Mouse (Mus musculus) heart, embryonic 14.5 days (tissue): ENCODE measurements around the gene Gm10799. TPM values are rescaled to one million over a fixed set of nuclear protein-coding genes. Genes with fewer than 3 reads are reported as not detected.
"Not testable (repeated sequence)": the region's sequence is repeated elsewhere in the genome, so short reads cannot be mapped to it uniquely, and the experiment has no call there.

Experiments used
- ATAC-seq: fragments of 200-750 bp; cut with Nextera tagmentation; 2 replicates; pipeline ENCODE4 v1.8.0; 2017; ENCODE audit warnings: low read depth, moderate TSS enrichment; ENCODE audit not compliant: insufficient number of reproducible peaks, insufficient read depth, low FRiP score
- H3K27ac ChIP-seq, 2 experiments: fragments of 200-500 bp in 1 of 2; fragments of 300-500 bp in 1 of 2; sonication (generic) in 1 of 2; replicated peaks in 1 of 2; 2 replicates each; pipeline ENCODE4 v1.5.1; 2012 to 2014; ENCODE audit warnings: low read depth in 2 of 2, low read length in 2 of 2, control low read depth in 1 of 2, mild to moderate bottlenecking in 1 of 2, mixed read lengths in 1 of 2; ENCODE audit not compliant: control insufficient read depth in 1 of 2, insufficient read depth in 1 of 2
- H3K27me3 ChIP-seq: fragments of 300-500 bp; sonication (generic); 2 replicates; pipeline ENCODE4 v1.6.1; 2014; ENCODE audit warnings: mild to moderate bottlenecking, low read length, control low read depth; ENCODE audit not compliant: control insufficient read depth, insufficient read depth
- H3K36me3 ChIP-seq: fragments of 300-500 bp; sonication (generic); 2 replicates; pipeline ENCODE4 v1.6.1; 2014; ENCODE audit warnings: mild to moderate bottlenecking, control low read depth, low read length, mixed read lengths; ENCODE audit not compliant: control insufficient read depth, insufficient read depth
- H3K4me1 ChIP-seq, 2 experiments: fragments of 200-500 bp in 1 of 2; fragments of 300-500 bp in 1 of 2; sonication (generic) in 1 of 2; 2 replicates each; pipeline ENCODE4 v1.6.1; 2012 to 2014; ENCODE audit warnings: low read length in 2 of 2, control low read depth in 1 of 2, mixed read lengths in 1 of 2; ENCODE audit not compliant: control insufficient read depth in 2 of 2, insufficient read depth in 2 of 2
- H3K4me2 ChIP-seq: fragments of 300-500 bp; sonication (generic); 2 replicates; pipeline ENCODE4 v1.6.1; 2014; ENCODE audit warnings: mild to moderate bottlenecking, low read length
- H3K4me3 ChIP-seq, 2 experiments: fragments of 200-500 bp in 1 of 2; fragments of 300-500 bp in 1 of 2; sonication (generic) in 1 of 2; 2 replicates each; pipeline ENCODE4 v1.5.1; 2012 to 2014; ENCODE audit warnings: low read length in 2 of 2, mild to moderate bottlenecking in 2 of 2, control low read depth in 1 of 2, low read depth in 1 of 2, moderate library complexity in 1 of 2; ENCODE audit not compliant: control insufficient read depth in 1 of 2, insufficient read depth in 1 of 2
- H3K9ac ChIP-seq: fragments of 300-500 bp; sonication (generic); 2 replicates; pipeline ENCODE4 v1.6.1; 2014; ENCODE audit warnings: mild to moderate bottlenecking, low read length
- H3K9me3 ChIP-seq: fragments of 300-500 bp; sonication (generic); 2 replicates; pipeline ENCODE4 v1.6.1; 2016; ENCODE audit warnings: low read length, control low read depth; ENCODE audit not compliant: control insufficient read depth
- WGBS: fragments of 180-500 bp; shearing (Covaris S2); extraction: QIAGEN DNeasy Blood & Tissue Kit; methylation state at CpG from one replicate; pipeline ENCODE4 v1.1.7; 2014; 5-methylcytosine and 5-hydroxymethylcytosine counted together
- polyA plus RNA-seq: library from polyadenylated mRNA; unstranded; fragments of >200 nt; fragmentation: Nextera tagmentation; extraction: Ambion mirVana; gene quantifications from 2 replicates; pipeline ENCODE4 v1.2.1, GENCODE M21; 2014

The Gm10799 gene
- polyA plus RNA-seq, 1 experiment from 2014 or later: not detected

DNA sequence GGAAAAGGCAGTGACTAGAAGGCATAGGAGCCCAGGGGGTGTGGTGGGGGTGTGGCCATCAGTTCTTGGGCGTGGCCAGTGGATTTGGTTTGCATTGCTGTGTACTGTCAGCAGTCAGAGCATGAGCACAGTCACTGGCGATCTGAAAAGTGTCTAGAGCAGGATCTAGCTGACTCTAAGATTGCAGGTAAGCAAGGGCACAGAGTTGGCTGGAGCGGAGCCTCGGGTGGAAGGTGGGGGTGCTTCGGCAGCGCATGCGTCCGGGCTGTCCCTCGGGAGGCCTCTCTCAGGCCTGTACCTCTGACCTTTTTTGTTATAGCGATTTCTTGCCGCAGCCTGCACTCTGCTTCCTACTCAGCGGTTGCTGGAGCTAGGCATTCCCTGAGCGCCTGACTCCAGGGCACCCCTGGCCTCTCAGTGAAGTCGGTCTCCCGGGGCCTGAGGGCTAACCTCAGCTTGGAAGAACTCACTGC lies 27.4 kb upstream of the Gm10799 start, which contains the start of gene Cd59a:
Gene Cd59a (plus strand): TSS at position 61 of the 473 bp plus-strand sequence.
- Histone ChIP-seq H3K9me3 (no peaks in the 10 kb centered on the region), H3K4me1 (peaks cover 2 to 13% of the 10 kb centered on the region in 2 experiments; a peak in 3 of 4 replicates), H3K27me3 (no peaks in the 10 kb centered on the region), H3K4me2 (peak within 1 kb of the TSS; percentile 62), H3K4me3 (peak within 1 kb of the TSS; percentile 45 to 67), H3K27ac (peak within 1 kb of the TSS; percentile 87 to 97), H3K36me3 (no peaks in the 10 kb centered on the region), H3K9ac (peak within 1 kb of the TSS; percentile 74)
- peak; percentile 91 for ATAC-seq
- WGBS: 1% methylated on average over 15 of the region's 15 CpGs

DNA sequence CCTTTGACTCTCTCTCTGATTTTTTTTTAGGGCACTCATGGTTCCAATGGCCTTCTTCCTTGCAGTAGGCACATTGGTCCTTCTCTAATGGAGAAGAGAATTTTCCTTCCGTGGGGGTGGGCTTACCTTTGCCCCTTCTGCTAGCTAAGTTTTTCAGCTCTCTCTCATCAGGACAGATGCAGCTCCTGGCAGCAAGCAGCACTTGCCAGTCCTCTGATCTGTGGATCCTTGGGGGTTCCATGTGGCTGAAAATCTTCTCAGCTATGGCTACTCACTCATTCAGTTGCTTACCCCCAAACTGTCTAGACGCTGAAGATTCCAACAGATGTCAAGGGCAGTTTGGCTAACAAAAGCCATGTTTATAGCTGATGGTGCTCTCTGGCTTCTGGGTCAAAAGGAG lies 25.0 kb upstream of the Gm10799 start:
- Histone ChIP-seq H3K4me1 (peaks cover 0 to 5% of the 10 kb centered on the region in 2 experiments; a peak in 2 of 4 replicates), H3K4me2 (no peak overlapping the region), H3K9ac (no peak overlapping the region), H3K27me3 (no peaks in the 10 kb centered on the region), H3K4me3 (no peak overlapping the region), H3K9me3 (no peaks in the 10 kb centered on the region), H3K36me3 (no peaks in the 10 kb centered on the region), H3K27ac (no peak overlapping the region)
- ATAC-seq: no peak
- 81% methylated on average over 2 of the region's 2 CpGs for WGBS

DNA sequence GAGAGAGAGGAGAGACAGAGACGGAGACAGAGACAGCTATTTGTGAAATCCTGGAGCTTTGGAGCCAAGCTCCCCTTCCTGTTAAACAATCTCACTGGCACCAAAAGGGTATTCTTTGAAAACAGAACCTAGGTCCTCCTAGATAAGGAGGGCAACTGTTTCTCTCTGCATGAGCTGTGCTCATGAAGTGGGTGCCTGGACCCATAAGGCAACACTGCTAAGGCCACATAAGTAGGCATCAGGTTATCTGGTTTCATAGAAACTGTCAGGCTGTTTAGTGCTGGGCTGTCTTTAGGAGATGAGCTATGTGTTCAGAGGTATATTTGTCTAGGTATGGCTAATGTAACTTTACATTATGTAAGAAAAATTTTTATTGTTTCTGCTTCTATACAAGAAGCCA lies 19.2 kb upstream of the Gm10799 start:
- H3K4me1 ChIP-seq, H3K4me2 ChIP-seq, H3K9ac ChIP-seq, ATAC-seq, H3K27ac ChIP-seq, H3K36me3 ChIP-seq, H3K9me3 ChIP-seq, H3K4me3 ChIP-seq, H3K27me3 ChIP-seq: not testable (repeated sequence)
- 36% methylated on average over 1 of the region's 1 CpGs for WGBS

DNA sequence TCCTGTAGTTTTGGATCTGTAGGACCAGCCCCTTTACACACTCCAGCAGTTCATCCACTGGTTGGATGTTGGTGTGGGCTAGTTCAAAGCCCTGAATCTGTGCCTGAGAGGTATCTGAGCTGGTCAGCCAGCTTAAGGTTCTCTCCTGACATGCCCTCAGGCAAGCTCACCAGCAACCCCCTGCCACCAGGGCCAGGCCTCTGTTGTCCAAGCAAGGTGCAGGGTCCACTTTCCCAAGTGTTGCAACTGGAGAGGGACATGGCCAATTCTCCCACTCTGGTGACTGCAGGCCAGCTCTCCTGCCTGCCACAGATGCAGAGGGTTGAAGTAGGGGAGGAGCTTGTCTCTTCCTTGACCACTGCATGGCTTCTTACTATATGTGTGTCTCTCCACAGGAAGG lies 15.7 kb upstream of the Gm10799 start:
- H3K4me3 ChIP-seq, H3K4me2 ChIP-seq, H3K27ac ChIP-seq, ATAC-seq, H3K9ac ChIP-seq, H3K9me3 ChIP-seq, H3K4me1 ChIP-seq, H3K27me3 ChIP-seq, H3K36me3 ChIP-seq: not testable (repeated sequence)

DNA sequence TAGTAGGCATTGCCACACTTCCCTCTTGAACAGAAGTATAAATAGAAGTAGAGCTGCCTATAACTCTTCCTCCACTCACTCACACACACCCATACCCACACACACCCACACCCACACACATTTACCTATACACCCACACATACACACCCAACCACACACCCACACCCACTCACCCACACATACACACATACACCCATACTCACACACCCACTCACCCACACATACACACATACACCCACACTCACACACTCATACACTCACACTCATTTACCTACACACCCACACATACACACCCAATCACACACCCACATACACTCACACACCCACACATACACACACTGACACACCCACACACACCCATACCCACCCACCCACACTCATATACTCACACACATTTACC lies 14.1 kb upstream of the Gm10799 start:
- Histone ChIP-seq H3K27me3 (no peaks in the 10 kb centered on the region), H3K36me3 (no peaks in the 10 kb centered on the region), H3K27ac (no peak overlapping the region), H3K4me2 (no peak overlapping the region), H3K4me1 (peaks cover 0 to 2% of the 10 kb centered on the region in 2 experiments; a peak in 1 of 4 replicates), H3K4me3 (no peak overlapping the region), H3K9ac (no peak overlapping the region), H3K9me3 (no peaks in the 10 kb centered on the region)
- ATAC-seq: 0 out of 2 replicates have a peak, but pooled peaks have one; percentile 54

DNA sequence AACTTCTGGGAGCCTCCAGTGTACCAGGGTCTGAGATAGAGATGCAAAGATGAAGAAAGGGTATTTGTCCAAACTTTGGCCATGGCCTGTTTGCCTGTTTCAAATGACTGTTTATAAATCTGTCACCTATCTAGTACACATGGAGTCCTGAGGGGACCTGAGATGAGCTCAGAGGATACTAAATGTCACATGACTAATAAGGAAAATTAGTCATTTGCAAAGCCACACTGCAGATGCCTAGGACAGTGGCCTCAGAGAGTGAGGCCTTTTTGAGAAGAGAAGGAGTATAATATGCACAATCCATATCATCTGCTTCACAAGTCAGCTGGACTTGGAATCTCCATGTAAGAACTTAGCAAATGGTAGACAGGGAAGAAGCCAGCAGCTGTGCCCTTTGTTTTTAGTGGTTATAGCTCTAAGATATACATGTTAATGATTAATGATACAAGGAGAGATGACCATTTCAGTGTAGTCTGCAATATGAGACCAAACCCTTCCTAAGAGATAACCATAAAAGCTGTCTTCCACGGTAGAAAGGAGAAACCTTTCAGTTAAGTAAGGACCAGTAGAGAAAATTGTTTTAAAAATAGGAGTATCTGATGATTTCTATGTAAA lies 13.2 kb upstream of the Gm10799 start:
- WGBS: no CpG with 5 or more reads among the region's 1 CpGs
- not testable (repeated sequence) for ATAC-seq

DNA sequence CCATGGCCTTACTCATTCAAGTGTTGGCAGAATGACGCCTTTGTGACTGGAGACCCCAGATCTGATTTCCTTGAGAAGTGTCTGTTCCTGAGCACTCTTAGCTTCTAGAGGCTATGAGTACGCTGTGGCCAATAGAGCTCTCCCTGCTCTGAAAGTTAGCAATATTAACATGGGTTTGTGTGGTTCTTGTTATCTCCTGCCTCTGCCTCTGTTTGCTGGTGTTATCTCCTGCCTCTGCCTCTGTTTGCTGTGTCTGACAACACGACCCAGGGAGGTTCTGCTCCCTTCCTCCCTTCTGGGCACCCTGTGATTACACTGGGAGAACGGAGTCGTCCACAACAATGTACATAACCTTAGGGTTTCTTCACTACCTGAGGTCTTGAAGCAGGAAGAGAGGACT lies 9.9 kb upstream of the Gm10799 start:
- ATAC-seq: not testable (repeated sequence)
- 58% methylated on average over 5 of the region's 5 CpGs for whole genome bisulfite sequencing

More for the DNA sequence above, 13.2 kb upstream of the Gm10799 start:
- not testable (repeated sequence) for H3K4me3 ChIP-seq, H3K4me1 ChIP-seq, H3K27ac ChIP-seq, H3K9ac ChIP-seq, H3K9me3 ChIP-seq, H3K36me3 ChIP-seq, H3K27me3 ChIP-seq, H3K4me2 ChIP-seq

DNA sequence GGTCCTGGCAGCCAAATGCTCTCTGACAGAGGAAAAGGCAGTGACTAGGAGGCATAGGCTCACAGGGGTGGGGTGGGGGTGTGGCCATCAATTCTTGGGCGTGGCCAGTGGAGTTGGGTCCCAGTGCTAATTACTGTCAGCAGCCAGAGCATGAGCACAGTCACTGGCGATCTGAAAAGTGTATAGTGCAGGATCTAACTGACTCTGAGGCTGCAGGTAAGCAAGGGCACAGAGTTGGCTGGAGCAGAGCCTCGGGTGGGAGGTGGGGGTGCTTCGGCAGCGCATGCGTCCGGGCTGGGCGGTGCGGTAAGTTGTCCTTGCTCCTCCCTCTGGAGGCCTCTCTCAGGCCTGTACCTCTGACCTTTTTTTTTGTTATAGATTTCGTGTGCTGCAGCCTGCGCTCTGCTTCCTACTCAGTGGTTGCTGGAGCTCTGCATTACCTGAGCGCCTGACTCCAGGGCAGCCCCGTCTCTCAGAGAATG lies 1.4 kb upstream of the Gm10799 start, which contains the start of gene Cd59b:
Gene Cd59b (plus strand): TSS at position 146 of the 482 bp plus-strand sequence.
- Histone ChIP-seq H3K9me3 (no peaks in the 10 kb centered on the region), H3K36me3 (no peaks in the 10 kb centered on the region), H3K4me2 (peak within 1 kb of the TSS; percentile 64), H3K27ac (peak within 1 kb of the TSS in 1 of 2 experiments; percentile 1; a peak in 1 of 4 replicates), H3K4me1 (peaks cover 0 to 3% of the 10 kb centered on the region in 2 experiments; a peak in 2 of 4 replicates), H3K9ac (peak within 1 kb of the TSS; percentile 55), H3K4me3 (peak within 1 kb of the TSS; percentile 38 to 62), H3K27me3 (no peaks in the 10 kb centered on the region)
- WGBS: 13% methylated on average over 13 of the region's 13 CpGs
- peak; percentile 61 for ATAC-seq

More for the DNA sequence above, 9.9 kb upstream of the Gm10799 start:
- H3K9ac ChIP-seq, H3K4me3 ChIP-seq, H3K27me3 ChIP-seq, H3K27ac ChIP-seq, H3K9me3 ChIP-seq, H3K36me3 ChIP-seq, H3K4me2 ChIP-seq, H3K4me1 ChIP-seq: not testable (repeated sequence)
